Mouse (Mus musculus): ENCODE measurements at regions not wholly inside any gene's neighbourhood (a gene's known extent, or its start where the extent isn't known, plus 50 kb on each side); places are given as distances from the start of the nearest gene placed in this dataset.

- DNase-seq (ENCODE audit: low spot score) (no peak), ATAC-seq (ENCODE audit: low FRiP score) (peak; percentile 66; the same call in 1 of the 2 replicates)
- no peak overlapping the region for H3K4me3 ChIP-seq (replicated peaks; ENCODE audit: low read length)
- 33% methylated on average over 1 of the region's 1 CpGs for WGBS
- 0 out of 2 replicates have a peak, but pooled peaks cover 4% of the 10 kb centered on the region for H3K4me1 ChIP-seq (replicated peaks; ENCODE audit: control insufficient read depth, insufficient read depth, low read length)
- H3K27ac ChIP-seq: peak overlapping the region; percentile 47; the same call in 1 of the 2 replicates
- no peaks in the 10 kb centered on the region for H3K27me3 ChIP-seq (ENCODE audit: control insufficient read depth, insufficient read depth, low read length)
- no peak overlapping the region for H3K9ac ChIP-seq
- H3K9me3 ChIP-seq (ENCODE audit: control insufficient read depth, low read length): no peaks in the 10 kb centered on the region
- no peaks in the 10 kb centered on the region for H3K36me3 ChIP-seq (replicated peaks; ENCODE audit: control insufficient read depth, insufficient read depth)
- no peak overlapping the region for H3K4me2 ChIP-seq (replicated peaks)
Observed at GRCm38 (mm10) chr2:107552569-107552968, 262.1 kb downstream of the Kcna4 start.

- 95% methylated on average over 3 of the region's 3 CpGs for WGBS
- no peaks in the 10 kb centered on the region for H3K9me3 ChIP-seq (ENCODE audit: control insufficient read depth, low read length)
- no peak overlapping the region for H3K4me2 ChIP-seq (replicated peaks)
- DNase-seq (ENCODE audit: low spot score) (no peak), ATAC-seq (ENCODE audit: low FRiP score) (no peak)
- no peak overlapping the region for H3K4me3 ChIP-seq (replicated peaks; ENCODE audit: low read length)
- no peaks in the 10 kb centered on the region for H3K27me3 ChIP-seq (ENCODE audit: control insufficient read depth, insufficient read depth, low read length)
- no peaks in the 10 kb centered on the region for H3K36me3 ChIP-seq (replicated peaks; ENCODE audit: control insufficient read depth, insufficient read depth)
- H3K4me1 ChIP-seq (replicated peaks; ENCODE audit: control insufficient read depth, insufficient read depth, low read length): 0 out of 2 replicates have a peak, but pooled peaks cover 4% of the 10 kb centered on the region
- no peak overlapping the region for H3K9ac ChIP-seq
- H3K27ac ChIP-seq: no peak overlapping the region
Observed at GRCm38 (mm10) chr2:107556239-107556638, 265.8 kb downstream of the Kcna4 start.

DNA sequence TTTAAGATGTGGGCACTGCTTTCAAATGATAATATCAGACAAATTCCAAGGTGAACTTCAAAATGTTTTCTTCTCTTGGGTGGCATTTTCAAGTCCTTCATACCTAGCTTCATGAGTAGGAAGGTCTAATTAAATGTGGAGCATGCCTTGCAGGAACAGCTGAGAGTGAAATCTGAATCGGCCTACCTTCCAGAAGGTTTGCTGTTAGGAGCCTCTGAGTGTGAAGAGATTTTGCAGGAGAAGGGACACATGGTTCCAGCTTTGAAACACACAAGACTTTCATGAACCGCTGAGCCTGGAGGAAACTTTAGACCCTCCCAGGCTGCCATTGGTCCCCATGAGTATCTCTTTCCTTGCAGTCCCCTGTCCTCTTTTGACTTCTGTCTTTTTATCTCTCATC, 279.2 kb downstream of the Kcna4 start:
- no peak overlapping the region for H3K27ac ChIP-seq
- DNase-seq (ENCODE audit: low spot score) (no peak), ATAC-seq (ENCODE audit: low FRiP score) (no peak)
- H3K4me3 ChIP-seq (replicated peaks; ENCODE audit: low read length): no peak overlapping the region
- H3K9ac ChIP-seq: no peak overlapping the region
- H3K27me3 ChIP-seq (ENCODE audit: control insufficient read depth, insufficient read depth, low read length): no peaks in the 10 kb centered on the region
- no peaks in the 10 kb centered on the region for H3K36me3 ChIP-seq (replicated peaks; ENCODE audit: control insufficient read depth, insufficient read depth)
- 85% methylated on average over 2 of the region's 2 CpGs for WGBS
- no peaks in the 10 kb centered on the region for H3K9me3 ChIP-seq (ENCODE audit: control insufficient read depth, low read length)
- H3K4me1 ChIP-seq (replicated peaks; ENCODE audit: control insufficient read depth, insufficient read depth, low read length): no peaks in the 10 kb centered on the region
- no peak overlapping the region for H3K4me2 ChIP-seq (replicated peaks)

GRCm38 (mm10) chr2:107609872-107610559, 319.6 kb downstream of the Kcna4 start:
- DNase-seq (ENCODE audit: low spot score) (no peak), ATAC-seq (ENCODE audit: low FRiP score) (0 out of 2 replicates have a peak, but pooled peaks have one; percentile 27)

DNA sequence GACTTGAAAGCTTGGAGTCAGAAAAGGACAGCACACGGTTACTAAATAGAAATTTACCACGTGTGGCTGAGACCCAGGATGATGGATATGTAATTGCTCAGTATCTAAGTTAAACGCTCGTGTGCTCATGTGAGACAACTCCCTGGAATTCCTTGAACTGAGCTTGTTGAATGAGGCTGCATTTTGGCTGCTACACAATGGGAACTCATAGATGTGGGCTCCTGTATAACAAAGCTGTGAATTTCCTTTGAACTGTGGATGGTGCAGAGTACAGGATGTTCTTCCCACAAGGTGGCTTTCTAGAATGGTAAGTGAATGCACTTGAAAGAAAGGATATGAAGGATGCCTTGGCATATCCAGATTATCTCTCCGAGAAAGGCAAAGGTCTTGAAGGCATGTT, 321.4 kb downstream of the Kcna4 start:
- Histone ChIP-seq H3K4me3 (replicated peaks; ENCODE audit: low read length) (no peak overlapping the region), H3K27ac (no peak overlapping the region), H3K4me2 (replicated peaks) (no peak overlapping the region), H3K27me3 (ENCODE audit: control insufficient read depth, insufficient read depth, low read length) (no peaks in the 10 kb centered on the region), H3K36me3 (replicated peaks; ENCODE audit: control insufficient read depth, insufficient read depth) (no peaks in the 10 kb centered on the region), H3K9me3 (ENCODE audit: control insufficient read depth, low read length) (no peaks in the 10 kb centered on the region), H3K4me1 (replicated peaks; ENCODE audit: control insufficient read depth, insufficient read depth, low read length) (no peaks in the 10 kb centered on the region), H3K9ac (no peak overlapping the region)
- DNase-seq (ENCODE audit: low spot score) (no peak), ATAC-seq (ENCODE audit: low FRiP score) (no peak)
- WGBS: 30% methylated on average over 5 of the region's 5 CpGs

More at GRCm38 (mm10) chr2:107609872-107610559, 319.6 kb downstream of the Kcna4 start:
- H3K27me3 ChIP-seq (ENCODE audit: control insufficient read depth, insufficient read depth, low read length): no peaks in the 10 kb centered on the region
- H3K4me2 ChIP-seq (replicated peaks): no peak overlapping the region
- no peak overlapping the region for H3K9ac ChIP-seq
- 26% methylated on average over 5 of the region's 5 CpGs for WGBS
- H3K36me3 ChIP-seq (replicated peaks; ENCODE audit: control insufficient read depth, insufficient read depth): no peaks in the 10 kb centered on the region
- no peak overlapping the region for H3K4me3 ChIP-seq (replicated peaks; ENCODE audit: low read length)
- H3K9me3 ChIP-seq (ENCODE audit: control insufficient read depth, low read length): no peaks in the 10 kb centered on the region
- H3K4me1 ChIP-seq (replicated peaks; ENCODE audit: control insufficient read depth, insufficient read depth, low read length): no peaks in the 10 kb centered on the region
- H3K27ac ChIP-seq: no peak overlapping the region

DNA sequence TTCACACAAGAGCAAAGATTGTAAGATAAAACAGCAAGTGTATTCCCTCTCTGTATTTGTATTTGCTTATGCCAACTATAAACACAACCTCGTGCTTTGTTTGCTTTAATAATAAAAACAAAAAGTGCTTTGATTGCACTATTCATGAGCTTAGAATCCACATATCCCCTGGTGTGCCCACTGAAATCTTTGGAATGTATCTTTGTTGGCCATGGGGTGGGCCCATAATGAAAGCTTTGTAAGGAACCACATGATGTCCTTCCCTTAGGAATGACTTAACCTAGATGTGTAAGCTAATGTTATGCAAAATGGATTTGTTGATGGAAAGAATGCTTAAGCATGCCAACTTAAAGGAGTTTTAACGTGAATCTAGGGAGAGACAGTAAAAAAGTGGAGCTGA, 321.8 kb downstream of the Kcna4 start:
- H3K27ac ChIP-seq: no peak overlapping the region
- WGBS: 8% methylated on average over 2 of the region's 2 CpGs

DNA sequence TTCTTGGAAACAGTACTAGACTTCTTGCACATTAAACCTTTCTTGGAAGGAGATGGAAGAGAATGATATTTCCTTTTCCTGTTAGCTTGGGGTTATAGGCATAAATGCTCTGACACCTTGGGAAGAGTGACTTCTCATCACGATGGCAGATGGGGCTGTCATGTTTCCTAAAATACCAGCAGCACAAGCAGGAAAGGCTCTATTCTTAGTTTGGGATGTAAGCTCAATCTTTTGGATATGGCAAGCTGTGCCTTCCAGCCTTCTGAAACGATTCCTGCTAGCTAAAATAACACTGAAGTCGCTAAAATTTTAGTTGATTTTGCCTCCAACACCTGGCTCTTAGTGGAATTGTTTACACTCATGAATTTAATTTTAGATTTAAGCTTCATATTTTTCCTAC, 324.3 kb downstream of the Kcna4 start:
- DNase-seq (ENCODE audit: low spot score) (no peak), ATAC-seq (ENCODE audit: low FRiP score) (no peak)
- Histone ChIP-seq H3K9ac (no peak overlapping the region), H3K9me3 (ENCODE audit: control insufficient read depth, low read length) (no peaks in the 10 kb centered on the region), H3K4me2 (replicated peaks) (no peak overlapping the region), H3K36me3 (replicated peaks; ENCODE audit: control insufficient read depth, insufficient read depth) (no peaks in the 10 kb centered on the region), H3K4me1 (replicated peaks; ENCODE audit: control insufficient read depth, insufficient read depth, low read length) (no peaks in the 10 kb centered on the region), H3K4me3 (replicated peaks; ENCODE audit: low read length) (no peak overlapping the region), H3K27me3 (ENCODE audit: control insufficient read depth, insufficient read depth, low read length) (no peaks in the 10 kb centered on the region), H3K27ac (no peak overlapping the region)
- WGBS: 67% methylated on average over 3 of the region's 3 CpGs

More for the DNA sequence above, 321.8 kb downstream of the Kcna4 start:
- DNase-seq (ENCODE audit: low spot score): no peak
- H3K27me3 ChIP-seq (ENCODE audit: control insufficient read depth, insufficient read depth, low read length): no peaks in the 10 kb centered on the region
- peak; percentile 73; the same call in 1 of the 2 replicates for ATAC-seq (ENCODE audit: low FRiP score)
- no peaks in the 10 kb centered on the region for H3K9me3 ChIP-seq (ENCODE audit: control insufficient read depth, low read length)
- H3K36me3 ChIP-seq (replicated peaks; ENCODE audit: control insufficient read depth, insufficient read depth): no peaks in the 10 kb centered on the region
- H3K9ac ChIP-seq: no peak overlapping the region
- H3K4me3 ChIP-seq (replicated peaks; ENCODE audit: low read length): no peak overlapping the region
- no peak overlapping the region for H3K4me2 ChIP-seq (replicated peaks)
- H3K4me1 ChIP-seq (replicated peaks; ENCODE audit: control insufficient read depth, insufficient read depth, low read length): no peaks in the 10 kb centered on the region

DNA sequence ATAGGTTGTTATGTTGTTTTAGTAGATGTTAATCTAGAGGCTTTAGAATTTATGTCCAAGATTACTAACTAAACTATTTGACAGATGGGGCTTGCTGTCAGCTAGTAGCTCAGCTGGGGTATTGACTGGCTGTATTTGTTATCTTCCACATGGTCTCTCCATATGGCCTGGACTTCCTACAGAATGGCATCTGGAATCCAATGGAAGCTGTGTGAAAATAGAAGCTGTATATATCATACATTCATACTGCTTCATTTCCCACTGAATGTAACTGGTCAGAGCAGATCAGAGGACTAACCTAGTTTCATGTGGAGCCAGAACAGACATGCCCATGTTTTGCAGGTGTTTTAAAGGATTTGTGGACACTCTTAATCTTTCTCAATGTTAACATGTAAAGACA, 337.0 kb downstream of the Kcna4 start:
- Histone ChIP-seq H3K36me3 (replicated peaks; ENCODE audit: control insufficient read depth, insufficient read depth) (no peaks in the 10 kb centered on the region), H3K4me1 (replicated peaks; ENCODE audit: control insufficient read depth, insufficient read depth, low read length) (no peaks in the 10 kb centered on the region), H3K4me3 (replicated peaks; ENCODE audit: low read length) (no peak overlapping the region), H3K27ac (no peak overlapping the region), H3K4me2 (replicated peaks) (no peak overlapping the region), H3K9ac (no peak overlapping the region), H3K27me3 (ENCODE audit: control insufficient read depth, insufficient read depth, low read length) (no peaks in the 10 kb centered on the region), H3K9me3 (ENCODE audit: control insufficient read depth, low read length) (no peaks in the 10 kb centered on the region)
- ATAC-seq (ENCODE audit: low FRiP score) (no peak), DNase-seq (ENCODE audit: low spot score) (peak; percentile 20)

DNA sequence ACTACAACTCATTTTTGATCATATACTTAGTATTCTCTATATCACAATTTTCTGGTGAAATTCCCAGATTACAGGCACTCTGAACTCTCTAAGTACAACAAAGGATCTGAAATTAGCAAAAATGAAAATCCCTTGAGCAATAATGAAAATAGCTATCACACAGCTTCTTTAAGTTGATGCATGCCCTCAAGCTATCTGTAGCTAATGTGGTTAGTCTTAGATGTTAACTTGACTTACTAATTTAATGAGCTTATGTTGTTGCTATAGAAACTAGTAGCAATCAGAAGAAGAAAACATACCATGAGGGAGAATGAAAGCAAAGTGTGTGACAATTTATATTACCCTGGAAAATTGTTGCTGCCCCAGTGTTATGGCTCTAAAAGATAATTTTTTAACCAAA, 368.7 kb downstream of the Kcna4 start:
- H3K36me3 ChIP-seq (replicated peaks; ENCODE audit: control insufficient read depth, insufficient read depth): no peaks in the 10 kb centered on the region
- ATAC-seq (ENCODE audit: low FRiP score) (peak; percentile 34; the same call in 1 of the 2 replicates), DNase-seq (ENCODE audit: low spot score) (peak; percentile 52)
- no peak overlapping the region for H3K4me2 ChIP-seq (replicated peaks)
- no peak overlapping the region for H3K27ac ChIP-seq
- no peaks in the 10 kb centered on the region for H3K9me3 ChIP-seq (ENCODE audit: control insufficient read depth, low read length)
- H3K27me3 ChIP-seq (ENCODE audit: control insufficient read depth, insufficient read depth, low read length): no peaks in the 10 kb centered on the region
- H3K4me3 ChIP-seq (replicated peaks; ENCODE audit: low read length): no peak overlapping the region
- no peaks in the 10 kb centered on the region for H3K4me1 ChIP-seq (replicated peaks; ENCODE audit: control insufficient read depth, insufficient read depth, low read length)
- no peak overlapping the region for H3K9ac ChIP-seq
